Mouse (Mus musculus) urinary bladder, postnatal 14 days (tissue): Measurements from ENCODE around the gene Tcam1.

Experiments used
- DNase-seq: peaks from one replicate; pipeline ENCODE4 v3.0.0; 2021; ENCODE audit warnings: low spot score

Gene Tcam1

GRCm38 (mm10) chr11:106318406-106319366 lies 42.2 kb downstream of the Tcam1 start:
- DNase-seq: peak; percentile 11

DNA sequence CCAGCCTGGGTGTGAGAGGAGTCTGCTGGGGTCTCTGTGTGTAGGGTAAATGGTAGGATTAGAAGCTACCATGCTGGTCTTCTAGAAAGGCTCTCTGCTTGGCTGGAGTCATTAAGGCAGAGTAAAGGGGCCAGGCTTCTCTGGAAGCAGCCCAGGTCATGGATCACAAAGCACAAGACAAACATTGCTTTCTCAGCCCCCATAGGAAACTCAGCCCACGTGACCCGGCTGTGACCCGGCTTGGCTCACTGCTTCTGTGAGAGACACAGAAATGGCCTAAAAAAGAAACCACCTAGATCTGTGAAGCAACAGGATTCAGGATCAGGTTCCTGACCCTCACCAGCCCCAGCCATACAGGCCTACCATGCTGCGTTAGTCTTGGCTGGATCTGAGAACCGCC lies 48.4 kb downstream of the Tcam1 start:
- no peak for DNase-seq

DNA sequence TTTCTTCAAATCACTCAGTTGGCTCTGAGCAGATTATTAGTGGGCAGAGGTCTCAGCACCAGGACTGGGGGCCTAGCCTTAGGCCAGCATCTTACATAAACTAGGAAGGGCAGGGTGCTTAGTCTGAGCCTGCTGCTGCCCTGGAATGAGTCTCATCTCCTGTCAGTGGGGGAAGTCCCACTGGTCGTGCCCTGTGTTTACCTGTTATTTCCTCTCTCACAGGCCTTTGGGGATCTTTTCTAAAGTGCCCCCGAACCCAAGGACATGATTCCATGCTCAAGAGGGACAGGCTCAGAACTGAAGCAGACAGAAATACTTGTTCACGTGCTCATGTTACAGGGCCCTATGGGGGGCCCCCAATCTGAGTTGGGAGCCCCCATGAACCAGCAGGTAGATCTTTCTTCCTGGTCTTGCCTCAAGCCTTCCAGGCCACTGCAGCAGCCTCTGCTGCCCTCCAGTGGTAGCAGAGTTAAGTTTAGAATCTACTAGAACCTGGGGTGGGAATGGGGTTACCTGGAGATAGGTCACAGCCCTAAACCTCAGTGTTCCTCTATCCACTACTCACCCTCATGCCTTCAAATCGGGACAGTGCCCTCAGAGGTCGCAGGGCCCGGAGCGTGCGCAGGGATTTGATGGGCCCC lies 49.2 kb downstream of the Tcam1 start:
- peak; percentile 75 for DNase-seq

DNA sequence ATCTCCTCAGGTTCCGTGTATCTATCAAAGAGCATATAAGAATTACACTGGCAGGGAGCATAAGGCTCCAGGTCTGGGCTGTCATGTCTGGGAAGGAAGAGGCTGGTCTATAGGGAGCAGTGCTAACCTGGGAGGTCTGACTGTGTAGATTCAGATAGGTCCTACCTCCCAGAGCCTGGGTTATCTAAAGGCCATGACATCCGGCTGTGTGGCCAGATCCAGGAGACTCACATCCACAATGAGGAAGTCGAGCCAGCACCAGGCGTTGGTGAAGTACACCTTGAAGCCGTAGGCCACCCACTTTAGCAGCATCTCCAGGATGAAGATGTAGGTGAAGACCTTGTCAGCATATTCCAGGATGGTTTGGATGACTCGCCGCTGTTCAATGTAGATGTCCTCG lies 50.0 kb downstream of the Tcam1 start:
- DNase-seq: no peak

- no peak for DNase-seq
Observed at GRCm38 (mm10) chr11:106328521-106328920, 52.0 kb downstream of the Tcam1 start.

GRCm38 (mm10) chr11:106329128-106329527 lies 52.7 kb downstream of the Tcam1 start:
- no peak for DNase-seq

DNA sequence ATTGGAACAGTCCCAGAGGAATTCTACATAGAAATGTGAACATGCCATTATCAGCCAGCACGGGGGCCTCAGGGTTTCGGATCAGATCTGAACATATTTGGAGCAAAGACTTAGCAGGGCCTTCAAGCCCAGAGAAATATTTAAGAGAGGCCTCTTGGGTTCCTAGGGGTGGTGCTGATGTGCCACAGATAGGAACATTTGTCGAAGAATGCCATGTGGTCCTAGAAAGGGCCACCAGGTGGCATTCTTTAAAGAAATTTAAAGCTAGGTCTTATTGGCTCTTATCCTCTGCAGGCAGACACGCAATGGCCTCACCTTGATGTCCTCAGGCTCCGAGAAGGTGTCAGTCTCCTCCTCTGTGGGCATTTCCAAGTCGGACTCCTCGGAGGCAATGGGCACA lies 53.2 kb downstream of the Tcam1 start:
- DNase-seq: peak; percentile 36

GRCm38 (mm10) chr11:106332458-106332857 lies 56.0 kb downstream of the Tcam1 start:
- DNase-seq: no peak

DNA sequence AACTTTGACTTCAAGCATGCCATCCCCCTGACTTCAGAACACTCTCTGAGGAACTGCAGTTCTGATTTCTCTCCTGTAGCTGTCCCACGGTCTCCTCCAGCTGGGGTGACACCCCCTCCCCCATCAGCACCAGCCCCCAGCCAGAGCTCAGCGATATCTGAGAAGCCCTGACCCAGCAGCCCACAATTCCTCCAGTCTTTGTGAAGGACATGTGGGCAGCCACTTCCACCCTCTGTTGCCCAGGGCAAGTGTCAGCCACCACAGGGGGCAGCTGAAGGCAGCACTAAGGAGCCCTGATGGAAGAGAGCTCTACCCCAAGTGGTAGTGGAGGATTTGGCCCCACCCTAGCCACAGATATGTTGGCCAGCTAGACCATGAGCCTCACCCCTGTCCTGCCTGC lies 57.6 kb downstream of the Tcam1 start:
- DNase-seq: no peak

DNA sequence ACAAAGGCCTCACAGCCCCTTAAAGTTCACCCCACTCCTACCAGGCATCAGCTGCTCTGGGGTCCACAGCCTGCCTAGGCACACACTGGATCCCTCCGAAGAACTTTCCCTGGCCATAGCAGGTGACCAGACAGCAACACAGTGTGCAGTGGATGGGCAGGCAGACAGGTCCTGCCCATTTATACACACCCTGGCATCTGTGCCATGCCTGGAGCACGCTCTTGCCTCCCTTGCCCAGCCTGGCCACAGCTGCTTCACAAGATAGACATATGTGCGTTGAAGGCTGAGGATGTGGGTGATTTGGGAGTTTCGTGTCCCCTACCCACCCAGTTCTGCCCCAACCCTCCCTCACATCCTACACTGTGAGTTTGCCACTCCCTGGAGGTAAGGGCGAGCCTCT lies 61.6 kb downstream of the Tcam1 start:
- DNase-seq: no peak
